Mouse (Mus musculus): ENCODE data around the gene Clrn3.

Gene Clrn3

GRCm38 (mm10) chr7:135487423-135487822 lies 41.0 kb downstream of the Clrn3 start:
- DNase-seq (ENCODE audit: low spot score in 2 of 2) = peak in 1 of 2 experiments; percentile 74

DNA sequence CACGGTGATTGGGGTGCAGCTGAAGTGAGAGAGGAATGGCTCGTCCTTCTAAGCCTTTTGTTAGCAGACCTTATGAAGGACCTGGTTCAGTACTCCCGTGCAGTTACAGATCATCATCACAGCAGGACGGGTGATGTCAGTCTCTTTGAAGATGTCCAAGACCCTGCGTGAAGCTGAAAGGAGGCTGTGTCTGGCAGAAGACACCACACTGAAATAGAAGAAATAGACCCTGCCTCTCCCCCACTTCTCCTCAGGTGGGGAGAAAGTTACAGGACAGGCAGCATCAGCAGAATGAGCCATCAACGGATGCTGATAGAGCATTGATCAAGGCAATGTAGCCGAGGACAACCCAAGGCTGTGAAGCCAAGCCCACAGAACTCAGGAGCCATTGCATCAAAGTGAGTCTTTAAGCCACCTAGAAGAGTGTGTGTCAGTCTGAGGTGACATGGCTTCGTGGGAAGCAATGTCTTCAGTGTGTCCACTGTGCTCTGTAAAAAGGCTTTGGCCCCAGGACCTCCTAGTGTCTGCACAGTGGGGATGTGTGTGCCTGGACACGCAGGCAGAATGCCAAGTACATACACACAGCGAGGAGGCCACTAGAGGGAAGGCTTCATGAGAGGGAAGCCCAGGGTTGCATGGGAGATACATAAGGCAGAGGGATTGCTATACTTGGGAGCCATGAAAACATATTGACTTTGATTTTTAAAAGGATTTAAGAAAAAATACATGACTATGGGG lies 41.6 kb downstream of the Clrn3 start:
- DNase-seq (ENCODE audit: low spot score in 2 of 2) = no peak

GRCm38 (mm10) chr7:135485796-135486410 lies 42.6 kb downstream of the Clrn3 start:
- DNase-seq (ENCODE audit: low spot score in 2 of 2) = peak in 1 of 2 experiments; percentile 58

- DNase-seq (ENCODE audit: low spot score in 2 of 2) = no peak
Observed at GRCm38 (mm10) chr7:135485116-135485795, 43.2 kb downstream of the Clrn3 start.

- peak in 1 of 2 experiments; percentile 55 for DNase-seq (ENCODE audit: low spot score in 2 of 2)
Observed at GRCm38 (mm10) chr7:135484341-135484740, 44.1 kb downstream of the Clrn3 start.

- peak in 1 of 2 experiments; percentile 51 for DNase-seq (ENCODE audit: low spot score in 2 of 2)
Observed at GRCm38 (mm10) chr7:135483751-135484150, 44.7 kb downstream of the Clrn3 start.

DNA sequence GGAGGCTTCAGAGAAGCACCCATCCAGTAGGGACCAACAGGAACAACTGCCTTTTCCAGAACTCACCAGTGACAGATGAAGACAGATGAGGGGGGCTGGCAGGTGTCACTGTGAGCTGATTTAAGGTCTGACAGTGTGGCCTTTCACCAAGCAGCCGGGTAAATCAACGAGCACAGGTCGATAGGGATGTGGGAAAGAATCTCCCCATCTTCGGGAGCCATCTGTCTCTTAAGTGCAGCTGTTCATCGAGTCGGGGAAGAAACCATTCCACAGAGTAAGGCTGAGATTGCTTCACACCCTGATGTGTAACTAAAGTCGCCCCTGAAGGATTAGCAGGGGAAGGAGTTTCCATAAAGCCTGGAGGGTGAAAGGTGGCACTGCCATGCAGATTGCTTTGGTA lies 47.3 kb downstream of the Clrn3 start:
- DNase-seq (ENCODE audit: low spot score in 2 of 2) = no peak

GRCm38 (mm10) chr7:135479912-135480311 lies 48.5 kb downstream of the Clrn3 start:
- peak in 1 of 2 experiments; percentile 52 for DNase-seq (ENCODE audit: low spot score in 2 of 2)

DNA sequence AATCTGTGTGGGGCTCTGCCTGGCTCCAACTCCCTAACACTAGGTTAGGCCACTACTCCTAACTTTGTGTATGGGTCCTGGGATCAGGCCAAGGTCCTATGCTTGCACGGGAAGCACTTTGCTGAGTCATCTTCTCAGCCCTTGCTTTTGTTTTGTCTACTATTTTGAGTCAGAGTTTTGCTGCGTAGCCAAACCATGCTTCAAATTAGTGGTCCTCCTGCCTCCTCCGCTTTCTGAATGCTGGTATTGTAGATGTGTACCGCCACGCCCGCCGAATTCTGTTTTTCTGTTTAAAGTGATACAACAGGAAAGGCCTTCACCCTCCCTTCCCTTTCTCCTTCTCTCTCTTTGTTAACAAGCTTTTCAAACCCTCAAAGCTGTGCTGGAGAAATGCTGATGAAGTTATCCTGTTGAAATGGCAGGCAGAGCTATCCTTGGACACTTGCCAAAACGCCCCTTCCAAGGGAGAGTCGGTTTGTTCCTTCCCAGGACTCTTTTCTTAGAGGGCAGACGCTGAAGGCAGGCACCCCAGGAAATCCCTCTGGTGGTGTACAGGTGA lies 49.1 kb downstream of the Clrn3 start:
- DNase-seq (ENCODE audit: low spot score in 2 of 2) = peak in 1 of 2 experiments; percentile 56

GRCm38 (mm10) chr7:135477256-135477655 lies 51.2 kb downstream of the Clrn3 start:
- no peak for DNase-seq (ENCODE audit: low spot score in 2 of 2)

GRCm38 (mm10) chr7:135475981-135476380 lies 52.5 kb downstream of the Clrn3 start:
- no peak for DNase-seq (ENCODE audit: low spot score in 2 of 2)

DNA sequence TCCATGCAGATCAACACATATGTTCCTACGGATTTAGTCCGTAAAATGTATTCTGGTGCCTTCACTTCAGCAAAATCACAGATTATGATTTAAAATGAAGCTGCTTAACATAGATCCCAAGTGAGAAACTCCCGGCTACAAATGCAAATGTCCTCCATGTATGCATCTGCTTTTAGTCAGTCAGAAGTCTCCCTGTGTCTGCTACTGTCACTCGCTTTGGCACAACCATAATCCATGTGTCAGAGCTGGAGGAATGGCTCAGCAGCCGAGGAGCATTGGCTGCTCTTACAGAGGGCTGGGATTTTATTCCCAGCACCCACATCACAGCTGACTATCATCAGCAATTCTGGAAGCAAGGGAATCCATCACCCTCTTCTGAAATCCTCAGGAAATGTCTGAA lies 58.1 kb downstream of the Clrn3 start:
- no peak for DNase-seq (ENCODE audit: low spot score in 2 of 2)

DNA sequence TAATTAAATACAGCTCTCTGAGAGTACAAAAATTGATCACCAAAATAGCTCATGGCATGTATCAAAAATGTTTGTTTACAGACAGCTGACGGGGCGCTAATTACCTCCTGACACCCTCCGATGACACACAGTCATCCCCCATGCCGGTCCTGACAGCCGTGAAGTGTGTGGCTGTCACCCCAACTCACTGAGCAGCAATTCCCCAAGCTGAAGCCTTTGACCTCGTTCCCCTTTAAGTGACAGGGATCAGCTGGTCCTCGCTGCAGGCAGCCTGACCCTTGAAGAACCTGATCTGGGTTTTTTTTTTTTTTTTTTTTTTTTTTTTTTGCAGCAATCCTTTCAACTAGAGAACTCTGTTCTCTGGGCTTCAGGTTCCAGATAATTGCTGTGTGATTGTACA lies 59.8 kb downstream of the Clrn3 start:
- DNase-seq (ENCODE audit: low spot score in 2 of 2) = no peak

- no peak for DNase-seq (ENCODE audit: low spot score in 2 of 2)
Observed at GRCm38 (mm10) chr7:135465293-135465692, 63.2 kb downstream of the Clrn3 start.

DNA sequence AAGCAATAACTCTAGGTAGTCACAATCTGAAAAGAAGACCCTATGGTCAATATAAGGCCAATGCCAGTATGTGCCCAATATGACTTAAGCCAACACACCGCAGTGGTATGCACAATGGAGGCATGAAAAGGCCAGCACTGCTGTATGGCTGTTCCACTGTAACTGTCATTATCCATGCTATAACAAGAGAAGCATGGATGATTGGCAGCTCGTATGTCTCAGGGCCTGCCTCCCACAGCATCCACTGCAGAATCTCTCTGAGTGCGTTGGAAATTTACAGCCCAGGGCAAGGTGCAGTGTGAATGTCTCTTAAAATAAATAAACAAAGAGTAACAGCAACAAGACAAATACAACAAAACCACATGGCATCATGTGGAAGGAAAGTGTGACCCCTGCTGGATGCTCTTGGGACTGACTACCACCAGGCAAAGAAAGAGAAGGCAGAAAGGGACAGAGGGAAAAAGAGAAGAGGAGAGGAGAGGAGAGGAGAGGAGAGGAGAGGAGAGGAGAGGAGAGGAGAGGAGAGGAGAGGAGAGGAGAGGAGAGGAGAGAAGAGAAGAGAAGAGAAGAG lies 63.7 kb downstream of the Clrn3 start:
- DNase-seq (ENCODE audit: low spot score in 2 of 2) = no peak

All from urinary bladder, postnatal 4 days (tissue).